Mouse (Mus musculus) erythroblast, embryonic 14.5 days (primary cell): ENCODE data around the gene Tspear.

Experiments used
- GATA1 ChIP-seq: IDR thresholded peaks from 2 replicates; pipeline ENCODE4 v1.6.1; 2012; ENCODE audit warnings: low read length, inconsistent platforms, mixed read lengths
- TAL1 ChIP-seq: IDR thresholded peaks from 3 replicates; pipeline ENCODE4 v1.6.1; 2012; ENCODE audit warnings: low read length, inconsistent platforms, mixed read lengths

GRCm38 (mm10) chr10:77677562-77677961, 8.8 kb upstream of the Tspear start:
- TF ChIP-seq GATA1 (no peak), TAL1 (no peak)
